Mouse (Mus musculus) Muller cell, postnatal 12 days (primary cell): ENCODE data around the gene Kif1a.

ENCODE experiments used
- DNase-seq: peaks from one replicate; pipeline ENCODE4 v3.0.0-alpha.2; 2015; ENCODE audit errors: inconsistent ontology term

Kif1a gene

DNA sequence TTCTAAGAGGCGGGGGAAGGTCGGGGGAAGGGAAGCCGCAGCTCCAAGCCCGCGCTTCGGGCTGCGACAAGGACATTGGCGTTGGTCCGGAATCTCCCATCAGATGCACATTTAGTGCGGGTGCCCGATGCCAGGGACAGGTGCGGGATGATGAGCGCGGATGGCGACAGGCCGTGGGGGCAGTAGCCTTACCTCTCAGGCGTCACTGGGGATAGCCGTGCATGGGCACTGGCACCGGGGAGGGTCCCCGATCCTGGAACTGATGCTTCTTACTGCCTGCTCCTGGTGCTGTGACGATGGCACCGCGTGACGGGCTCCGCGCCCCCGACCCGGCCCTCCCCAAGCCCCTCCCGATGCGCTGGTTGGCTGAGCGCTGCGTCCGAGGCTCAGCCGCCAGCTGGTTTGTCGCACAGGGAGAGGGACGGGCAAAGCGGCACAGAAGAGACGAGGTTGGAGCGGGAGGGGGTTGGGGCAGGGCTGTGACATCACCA, at the start of gene Kif1a:
Gene Kif1a, minus strand, starts transcription at position 381 of the 491 bp plus-strand sequence.
- peak; percentile 93 for DNase-seq

DNA sequence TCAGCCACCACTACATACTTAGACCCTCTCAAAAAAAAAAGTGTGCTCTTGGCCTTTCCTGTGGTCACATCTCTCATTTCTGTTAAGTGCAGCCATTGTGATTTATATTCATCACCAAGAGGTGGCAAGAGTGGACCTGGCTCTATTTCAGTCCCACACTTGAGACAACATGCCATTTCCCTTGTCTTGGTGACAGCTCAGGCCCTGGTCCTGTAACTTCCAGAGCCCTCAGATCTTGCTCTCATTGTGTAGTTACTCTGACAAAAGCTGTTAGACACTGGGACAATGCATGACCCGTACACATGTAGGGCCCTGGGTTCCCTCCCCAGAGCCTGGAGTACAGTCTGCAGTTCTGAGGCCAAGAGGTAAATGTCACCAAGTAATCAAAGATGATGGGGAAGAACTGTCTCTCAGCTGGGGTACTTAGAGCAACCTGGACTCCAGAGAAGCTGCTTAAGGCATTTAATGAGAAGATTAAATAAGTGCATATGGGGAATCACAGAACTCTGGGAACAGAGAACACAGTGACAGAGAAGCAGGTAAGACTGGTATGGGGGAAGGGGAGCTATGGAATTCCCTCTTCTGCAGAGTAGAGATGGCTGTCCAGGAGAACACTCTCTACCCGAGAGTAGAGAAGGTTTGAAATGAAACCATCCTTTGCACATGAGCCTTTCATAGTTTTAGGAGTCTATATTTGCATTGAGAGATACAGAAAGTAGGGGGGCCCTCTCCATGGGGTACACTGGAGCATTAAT, 49.3 kb upstream of the Kif1a start:
- no peak for DNase-seq

DNA sequence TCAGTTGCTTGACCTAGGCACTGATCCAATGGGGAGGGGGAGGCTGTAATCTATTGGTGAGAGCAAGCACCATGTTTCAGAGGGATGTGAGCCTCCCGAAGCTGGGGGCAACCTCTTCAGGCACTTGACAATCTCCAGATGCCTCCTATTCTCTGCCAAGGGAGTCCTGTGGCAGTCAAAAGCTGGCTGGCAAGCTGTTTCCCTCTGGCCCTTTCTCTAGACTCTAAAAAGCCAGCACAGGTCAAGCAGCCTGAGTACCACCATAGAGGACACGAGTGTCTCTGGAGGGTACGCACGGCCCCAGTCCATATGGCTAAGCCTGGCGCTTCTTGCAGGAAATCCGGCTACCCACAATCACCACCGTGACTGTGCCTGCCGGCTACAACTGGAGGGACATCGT, 42.4 kb upstream of the Kif1a start:
- no peak for DNase-seq

DNA sequence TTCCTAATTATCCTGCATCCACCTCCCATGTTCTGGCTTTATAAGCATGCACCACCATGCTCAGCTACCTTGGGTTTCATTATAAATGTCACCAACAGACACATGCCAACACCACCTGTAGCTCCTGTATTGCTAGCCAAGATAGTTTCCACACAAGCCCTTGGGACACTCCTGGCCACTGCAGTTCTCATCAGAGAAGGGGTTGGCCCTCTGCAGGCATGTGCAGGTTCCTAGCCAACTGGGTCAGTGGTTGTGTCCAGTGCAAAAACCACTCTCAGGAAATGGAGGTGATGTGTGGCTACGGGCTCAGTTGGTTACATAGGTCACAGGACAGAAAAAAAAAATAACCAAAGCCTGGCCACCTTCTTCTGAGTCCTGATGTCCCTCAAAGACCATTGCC, 41.1 kb upstream of the Kif1a start:
- no peak for DNase-seq

DNA sequence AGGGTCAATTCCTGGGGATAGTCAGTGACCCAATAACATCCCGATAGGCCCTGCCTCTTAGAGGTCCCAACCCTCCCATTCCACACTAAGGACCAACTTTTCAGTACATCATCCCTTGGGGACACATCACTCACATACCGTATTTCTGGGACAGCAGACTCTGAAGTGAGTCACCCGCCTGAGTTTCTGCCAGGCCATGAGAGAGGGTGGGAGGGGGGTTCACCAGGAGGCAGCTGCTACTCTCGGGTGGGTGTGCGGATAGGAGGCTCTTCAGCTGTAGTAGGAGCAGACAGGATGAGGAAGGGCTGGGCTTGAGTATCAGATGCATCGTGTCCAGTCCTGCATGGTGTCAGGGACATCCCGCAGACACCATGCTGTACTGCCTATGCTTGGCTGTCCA, 38.0 kb upstream of the Kif1a start:
- DNase-seq = peak; percentile 86

DNA sequence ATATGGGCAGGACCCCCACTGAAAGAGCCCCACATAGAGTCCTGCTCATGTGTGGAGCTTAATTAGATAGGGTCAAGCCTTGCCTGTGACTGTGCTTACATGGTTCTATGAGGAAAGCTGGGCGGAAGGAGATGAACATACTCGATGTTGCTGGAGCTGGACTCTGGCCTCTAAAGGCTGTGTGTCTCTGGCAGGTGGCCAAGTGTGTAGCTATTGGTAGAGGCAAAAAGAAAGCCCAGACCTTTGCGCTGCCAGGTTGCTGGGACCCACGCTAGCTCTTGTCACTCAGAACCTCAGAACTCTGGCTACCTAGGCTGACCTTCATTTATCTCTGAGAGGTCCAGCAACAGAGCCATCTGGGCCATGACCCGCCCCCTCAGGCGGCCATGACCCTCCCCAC, 36.8 kb upstream of the Kif1a start:
- DNase-seq = no peak

DNA sequence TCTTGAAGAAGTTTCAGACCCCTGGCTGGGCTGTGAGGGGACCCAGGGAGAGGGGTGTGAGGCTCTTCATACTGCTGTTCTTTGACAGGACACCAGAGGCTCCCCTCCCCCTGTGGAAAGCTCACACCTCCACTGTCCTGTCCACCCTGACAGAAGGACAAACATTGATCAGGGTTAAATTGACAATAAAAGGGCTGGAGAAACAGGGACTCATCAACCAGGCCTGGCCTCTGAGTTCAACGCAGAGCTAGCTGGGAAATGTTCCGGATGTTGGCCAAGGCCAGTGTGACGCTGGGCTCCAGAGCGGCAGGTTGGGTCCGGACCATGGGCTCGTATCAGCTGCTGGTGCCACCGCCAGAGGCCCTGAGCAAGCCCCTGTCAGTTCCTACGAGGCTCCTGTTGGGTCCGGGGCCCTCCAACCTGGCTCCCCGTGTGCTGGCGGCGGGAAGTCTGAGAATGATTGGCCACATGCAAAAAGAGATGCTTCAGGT, 33.3 kb upstream of the Kif1a start, which contains the start of gene Agxt:
Gene Agxt, plus strand, starts transcription at position 205 of the 491 bp plus-strand sequence.
- DNase-seq = no peak

DNA sequence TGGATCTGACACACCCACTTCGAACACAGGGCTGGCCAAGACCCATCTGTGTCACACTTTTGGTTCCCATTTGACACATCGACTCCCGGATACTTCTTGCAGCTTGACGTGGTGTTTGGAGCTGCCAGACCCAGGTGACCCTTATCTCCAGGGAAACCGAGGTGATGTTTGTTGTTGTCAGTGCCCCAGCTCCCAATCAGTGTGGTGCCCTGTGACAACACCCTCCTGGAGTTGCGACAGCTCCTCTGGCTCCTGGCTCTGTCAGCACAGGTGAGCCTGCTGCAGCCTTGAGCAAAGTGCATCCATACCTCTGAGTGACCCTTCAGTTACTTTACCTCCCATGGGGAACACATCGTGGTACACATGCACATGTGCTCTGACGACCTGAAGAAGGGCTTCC, 30.9 kb upstream of the Kif1a start:
- no peak for DNase-seq

DNA sequence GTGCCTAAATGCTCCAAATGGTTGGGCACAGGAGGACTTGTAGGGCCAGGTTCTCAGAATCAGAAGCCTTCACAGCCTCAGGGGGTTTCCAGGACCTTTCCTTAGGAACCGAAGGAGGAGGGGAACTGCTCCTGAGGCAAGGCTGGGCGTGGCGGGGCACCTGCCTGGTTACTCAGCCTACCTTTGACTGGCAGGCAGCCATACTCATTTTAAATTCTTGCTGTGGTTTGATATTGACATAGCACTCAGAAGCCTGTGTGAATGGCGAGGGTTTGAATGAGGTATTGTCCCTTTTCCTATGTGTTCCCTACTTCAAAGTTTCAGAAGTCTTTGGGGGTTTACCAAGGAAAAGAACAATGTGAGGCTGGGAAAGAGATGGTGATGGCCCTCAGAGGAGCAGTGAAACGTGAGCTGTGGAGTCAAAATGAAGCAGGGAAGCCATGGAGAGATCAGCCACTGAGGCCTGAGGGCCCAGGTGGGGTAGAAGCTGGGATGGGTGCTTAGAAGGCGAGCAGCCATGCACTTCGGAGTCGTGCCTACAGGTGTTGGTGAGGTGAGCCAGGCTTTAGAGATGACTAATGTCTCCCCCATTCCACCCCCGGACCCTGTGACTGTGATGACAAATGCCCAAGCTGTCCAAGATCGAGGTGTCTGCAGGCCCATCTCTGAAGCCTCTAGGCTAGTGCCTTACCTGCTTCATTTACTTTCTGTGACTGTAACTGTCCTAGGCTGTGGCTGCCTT, 28.7 kb upstream of the Kif1a start:
- DNase-seq = no peak

DNA sequence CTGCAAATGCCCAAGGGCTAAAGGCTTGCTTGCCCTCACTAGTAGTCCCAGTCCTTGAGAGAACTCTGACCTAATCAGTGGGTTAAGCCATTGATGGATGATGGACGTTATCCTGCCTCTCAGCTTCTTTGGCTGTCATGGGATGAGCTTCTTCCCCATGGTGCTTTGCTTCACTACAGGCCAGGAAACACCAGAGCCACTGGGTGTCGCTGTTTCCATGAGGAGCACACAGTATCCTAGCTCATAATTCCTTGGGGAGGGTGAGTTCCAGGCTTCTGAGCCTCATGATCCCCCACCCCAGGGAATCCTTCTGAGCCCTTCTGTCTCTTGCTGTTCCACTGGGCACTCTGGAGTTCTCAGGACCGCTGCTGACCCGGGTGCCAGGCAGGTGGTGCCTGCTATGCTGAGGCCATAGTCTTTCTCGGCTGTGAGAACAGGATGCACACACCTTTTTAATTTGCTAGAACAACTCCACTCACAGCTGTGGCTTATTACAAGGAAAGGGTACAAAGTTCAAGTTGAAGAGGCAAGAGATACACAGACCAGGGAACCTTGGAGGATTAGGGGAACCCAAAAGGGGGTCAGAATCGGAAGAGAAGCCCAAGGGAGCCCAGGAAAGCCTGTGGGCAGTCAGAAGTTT, 27.1 kb upstream of the Kif1a start:
- DNase-seq = peak; percentile 66

DNA sequence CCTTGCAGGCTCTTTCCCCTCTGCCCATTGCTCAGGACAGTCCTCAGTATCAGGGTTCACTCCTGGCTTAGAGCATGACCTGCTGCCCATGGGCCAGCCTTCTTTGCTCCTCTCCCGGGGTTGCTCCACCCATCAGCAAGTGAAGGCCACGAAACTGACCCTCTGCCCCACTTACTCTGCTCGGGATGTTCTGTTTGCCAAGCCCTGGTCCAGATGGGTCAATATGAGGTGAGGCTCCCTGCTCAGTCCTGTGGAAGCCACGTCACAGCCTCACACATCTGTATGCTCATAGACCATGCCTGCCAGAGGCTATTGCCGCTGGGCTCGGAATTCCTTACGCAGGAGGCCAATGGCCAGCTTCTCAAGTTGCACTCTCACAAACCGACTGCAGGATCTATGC, 26.5 kb upstream of the Kif1a start:
- DNase-seq = no peak

DNA sequence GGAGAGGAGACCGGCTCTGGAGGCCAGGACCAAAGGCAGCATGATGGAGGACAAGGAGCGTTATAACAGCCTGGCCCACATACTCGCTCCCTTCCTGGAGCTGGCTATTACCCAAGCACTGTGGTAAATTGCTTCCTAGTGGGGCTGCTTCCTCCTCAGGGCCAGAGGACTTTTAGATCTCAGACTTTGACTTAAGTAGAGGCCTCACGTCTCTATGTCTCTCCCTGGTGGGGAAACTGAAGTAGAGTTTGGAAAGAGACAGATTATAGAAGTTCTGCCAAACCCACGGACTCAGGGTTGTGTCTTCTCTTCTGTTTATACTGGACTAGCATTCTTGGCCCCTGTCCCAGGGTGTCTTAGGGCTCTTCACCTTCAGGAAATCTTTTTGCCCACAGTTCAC, 23.5 kb upstream of the Kif1a start:
- no peak for DNase-seq

DNA sequence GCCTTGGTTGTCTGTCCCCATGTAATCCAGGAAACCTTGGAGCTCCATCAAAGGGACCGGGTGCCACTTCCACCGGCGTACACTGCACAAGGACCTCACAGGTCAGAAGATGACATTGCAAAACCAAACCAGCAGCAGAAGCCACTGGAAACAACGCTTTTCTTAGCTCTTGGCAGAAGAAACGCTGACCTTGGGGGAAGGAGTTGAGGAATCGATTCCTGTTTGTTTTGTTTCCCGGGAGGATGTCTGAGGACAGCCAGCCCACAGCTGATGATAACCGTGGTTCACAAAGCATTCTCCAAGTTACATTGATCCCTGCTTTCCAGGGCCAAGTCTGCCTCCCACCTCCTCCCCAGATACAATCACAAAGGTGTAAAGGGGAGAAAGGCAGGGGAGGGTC, 22.3 kb upstream of the Kif1a start:
- DNase-seq = no peak

DNA sequence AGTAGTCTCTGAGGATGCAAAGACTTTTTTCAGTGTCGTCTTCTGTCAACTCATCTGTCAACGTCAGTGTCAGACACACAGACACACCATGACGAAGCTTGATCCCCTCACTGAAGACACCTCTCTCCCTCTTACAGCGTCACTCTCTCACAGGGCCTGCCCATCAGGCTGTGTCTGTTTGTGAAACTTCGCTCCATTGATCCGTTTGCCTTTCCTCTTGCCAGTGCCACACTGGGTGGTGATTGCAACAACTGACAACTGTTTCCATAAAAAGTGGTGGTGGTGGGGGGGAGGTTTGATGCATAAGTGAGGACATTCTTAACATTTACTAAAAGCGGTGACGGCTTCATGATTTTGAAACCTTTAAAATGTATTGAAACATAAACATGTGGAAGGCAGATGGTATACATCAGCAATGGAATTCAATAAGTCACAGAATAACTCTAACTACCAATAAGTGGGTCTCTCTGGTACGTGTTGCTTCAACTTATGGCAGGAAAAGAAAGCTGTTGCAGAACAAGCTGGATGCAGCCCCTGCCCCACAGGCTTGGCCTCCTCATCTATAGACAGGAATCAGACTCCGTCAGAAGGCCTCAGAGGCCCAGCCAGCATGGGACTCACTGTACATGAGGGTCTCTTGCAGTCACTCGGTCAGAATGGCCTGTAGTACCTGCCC, 21.6 kb upstream of the Kif1a start:
- DNase-seq = no peak

DNA sequence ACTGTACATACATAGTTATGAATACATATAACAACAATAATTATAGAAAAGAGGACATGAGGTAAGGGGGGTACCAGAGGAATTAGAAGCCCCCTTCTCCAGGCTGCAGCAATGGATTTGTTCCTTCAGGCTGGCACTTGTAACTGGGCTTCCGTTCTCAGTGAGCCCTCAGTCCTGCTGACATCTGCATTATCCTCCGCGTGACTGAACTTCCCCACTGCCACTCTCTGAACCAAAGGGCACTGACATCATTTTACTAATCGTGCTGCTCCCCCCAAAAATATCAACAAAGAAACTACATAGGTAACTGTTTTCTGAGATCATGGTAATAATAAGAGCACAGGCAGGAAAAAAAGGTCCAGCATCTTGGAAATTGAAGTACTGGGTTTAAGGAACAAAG, 17.1 kb upstream of the Kif1a start:
- no peak for DNase-seq

DNA sequence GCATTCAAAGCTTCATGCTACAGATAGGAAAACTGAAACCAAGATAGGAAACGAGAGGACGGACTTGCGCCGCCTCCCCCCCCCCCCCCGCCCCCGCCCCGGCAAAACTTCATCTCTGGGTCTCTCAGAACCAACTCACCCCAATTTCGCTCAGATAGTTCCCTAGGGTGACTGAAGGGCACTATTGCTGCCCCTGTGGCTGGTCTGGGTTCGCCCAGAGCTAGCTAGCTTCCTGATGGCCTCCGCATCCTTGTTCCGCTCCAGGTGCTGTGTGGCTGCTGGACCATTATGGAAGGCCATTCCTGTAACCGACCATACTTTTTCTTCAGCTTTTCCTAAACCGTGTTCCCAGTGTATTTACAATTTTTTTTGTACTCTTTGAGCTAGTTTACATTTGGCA, 13.7 kb upstream of the Kif1a start:
- DNase-seq = no peak

DNA sequence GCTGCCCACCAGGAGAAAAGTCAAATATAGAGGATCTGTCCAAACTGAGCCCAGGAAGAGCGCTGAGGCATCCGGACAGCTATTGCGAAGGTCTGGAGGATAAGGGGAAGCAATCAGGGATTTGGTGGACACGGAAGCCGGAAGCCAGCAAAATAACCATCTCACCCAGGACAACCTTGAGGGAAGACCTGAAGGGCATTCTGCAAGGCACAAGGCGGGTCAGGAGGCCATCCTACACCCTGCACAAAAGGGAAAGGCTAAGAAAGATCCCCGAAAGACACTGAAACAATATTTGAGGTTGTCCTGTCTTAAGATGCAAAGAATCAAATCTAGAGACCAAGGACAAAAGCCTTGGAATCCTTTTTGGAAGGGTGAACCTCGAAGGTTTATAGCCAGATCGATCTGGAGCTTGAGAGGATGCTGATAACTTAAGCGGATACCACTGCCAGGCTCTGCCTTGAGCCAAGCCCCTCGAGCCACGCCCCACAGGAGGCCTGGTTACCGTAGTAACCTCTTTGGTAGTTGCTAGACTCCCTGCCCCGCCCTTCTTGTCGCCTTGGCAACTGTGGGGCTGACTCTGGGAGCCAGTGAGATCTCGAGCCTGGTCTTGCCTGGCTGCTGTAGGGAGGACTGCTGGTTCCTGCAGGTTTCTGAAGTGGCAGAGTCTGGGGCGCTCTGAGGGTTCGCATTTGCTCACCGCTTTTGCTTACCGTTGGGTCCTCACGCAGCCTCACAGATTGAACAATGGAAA, 13.1 kb upstream of the Kif1a start:
- DNase-seq = peak; percentile 85

DNA sequence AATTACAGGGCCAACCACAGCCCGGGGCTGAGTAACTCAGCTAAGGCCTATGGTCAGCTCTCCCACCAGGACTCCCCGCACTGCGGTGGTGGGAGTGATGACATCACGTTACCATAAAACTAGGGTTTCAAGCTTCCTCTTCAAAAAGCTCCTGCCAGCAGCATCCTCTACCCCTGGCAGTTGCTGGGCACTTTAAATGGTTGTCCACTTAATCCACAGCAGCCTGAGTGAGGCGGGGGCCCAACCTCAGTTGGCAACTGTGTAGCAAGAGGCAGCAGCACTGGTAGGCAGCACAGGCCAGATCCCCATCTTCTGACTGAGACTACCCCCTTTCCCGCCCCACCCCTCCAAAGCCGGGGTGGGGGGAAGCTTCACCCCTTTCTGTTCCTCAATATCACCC, 949 bp upstream of the Kif1a start:
- no peak for DNase-seq

DNA sequence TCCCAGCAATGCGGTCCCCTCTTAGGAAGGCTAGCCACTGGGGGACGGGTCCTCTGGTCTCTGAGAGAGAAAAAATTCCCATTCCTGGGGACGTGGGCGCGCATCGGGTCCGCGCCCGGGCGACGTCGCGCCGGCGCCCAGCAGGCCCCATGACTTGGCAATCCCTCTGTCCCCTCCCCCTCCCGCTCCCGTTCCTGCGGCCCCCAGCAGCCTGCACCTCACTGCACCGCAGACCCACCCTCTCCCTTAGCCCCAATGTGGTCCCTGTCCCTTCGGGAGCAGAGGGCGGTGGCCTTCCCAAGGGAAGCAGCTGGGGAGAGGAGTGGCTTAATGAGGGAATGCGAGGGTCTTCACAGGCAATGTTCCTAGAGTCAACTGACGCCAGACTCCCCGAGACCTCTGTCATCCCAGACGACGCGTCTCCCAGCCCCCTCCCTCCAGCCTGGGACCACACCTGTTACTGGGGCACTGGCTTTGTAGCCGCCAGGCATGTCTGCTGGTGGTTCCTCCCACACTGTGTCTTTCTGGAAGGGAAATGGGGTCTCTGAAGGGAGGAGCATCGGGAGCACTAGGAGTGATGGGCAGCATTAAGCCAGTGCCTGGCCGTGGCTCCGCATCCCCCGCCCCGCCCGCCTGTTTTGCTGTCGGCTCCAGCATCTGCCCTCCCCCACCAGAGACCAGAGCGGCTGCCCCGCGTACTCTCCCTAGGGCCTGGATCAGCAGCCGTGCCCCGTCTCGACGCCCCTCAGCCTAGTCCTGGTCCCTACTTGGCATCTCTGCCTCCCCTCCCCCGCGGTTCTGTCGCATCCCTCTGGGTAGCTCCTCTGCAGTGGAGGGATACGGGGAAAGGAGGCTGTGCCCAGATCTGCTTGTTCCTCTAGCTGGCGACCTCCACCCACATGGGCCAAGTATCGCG, 917 bp downstream of the Kif1a start:
- peak; percentile 70 for DNase-seq

DNA sequence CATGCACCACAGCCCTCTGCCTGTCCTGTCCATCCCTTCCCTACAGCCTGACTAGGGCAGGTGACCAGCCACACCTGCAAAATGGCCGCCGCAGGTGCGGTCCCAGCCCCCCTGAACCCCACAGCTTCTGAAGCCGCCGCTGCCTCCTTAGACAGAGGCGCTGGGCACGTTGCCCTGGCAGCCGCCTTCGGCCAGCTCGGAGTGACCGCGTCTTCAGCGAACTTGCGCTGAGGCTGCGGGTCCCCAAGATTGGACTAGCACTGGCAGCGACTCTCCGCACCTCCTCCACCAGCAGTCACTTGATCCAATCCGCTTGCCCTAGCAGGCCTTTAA, 1.5 kb downstream of the Kif1a start:
- DNase-seq = no peak
